Mouse (Mus musculus) forebrain, embryonic 11.5 days (tissue): ENCODE data around the gene Selplg. TPM values are rescaled to one million over a fixed set of nuclear protein-coding genes. Genes with fewer than 3 reads are reported as not detected.
"Not testable (repeated sequence)": the region's sequence is repeated elsewhere in the genome, so short reads cannot be mapped to it uniquely, and the experiment has no call there.

Experiments used
- ATAC-seq: fragments of 200-750 bp; cut with Nextera tagmentation; replicated peaks from 2 replicates; pipeline ENCODE4 v1.8.0; 2017; ENCODE audit warnings: moderate TSS enrichment; ENCODE audit not compliant: low FRiP score
- DNase-seq: peaks from one replicate; pipeline ENCODE4 v3.0.0-alpha.2; 2017; ENCODE audit warnings: low spot score
- H3K27ac ChIP-seq: fragments of 300-500 bp; sonication (generic); 2 replicates; pipeline ENCODE4 v1.5.1; 2014; ENCODE audit warnings: low read depth, low read length
- H3K27me3 ChIP-seq: fragments of 300-500 bp; sonication (generic); 2 replicates; pipeline ENCODE4 v1.6.1; 2014; ENCODE audit warnings: mild to moderate bottlenecking, low read length, mixed read lengths; ENCODE audit not compliant: control insufficient read depth, insufficient read depth
- H3K36me3 ChIP-seq: fragments of 300-500 bp; sonication (generic); 2 replicates; pipeline ENCODE4 v1.6.1; 2014; ENCODE audit warnings: mild to moderate bottlenecking, low read length, moderate library complexity, mixed read lengths; ENCODE audit not compliant: control insufficient read depth, insufficient read depth
- H3K4me1 ChIP-seq: fragments of 300-500 bp; sonication (generic); replicated peaks from 2 replicates; pipeline ENCODE4 v1.6.1; 2014; ENCODE audit warnings: low read length, mixed read lengths; ENCODE audit not compliant: control insufficient read depth, insufficient read depth
- H3K4me2 ChIP-seq: fragments of 300-500 bp; sonication (generic); 2 replicates; pipeline ENCODE4 v1.6.1; 2014; ENCODE audit warnings: low read depth, mild to moderate bottlenecking, low read length, moderate library complexity, mixed read lengths; ENCODE audit not compliant: severe bottlenecking
- H3K4me3 ChIP-seq: fragments of 300-500 bp; sonication (generic); 2 replicates; pipeline ENCODE4 v1.5.1; 2014; ENCODE audit warnings: low read depth, low read length
- H3K9ac ChIP-seq: fragments of 300-500 bp; sonication (generic); 2 replicates; pipeline ENCODE4 v1.6.1; 2014; ENCODE audit warnings: low read length
- H3K9me3 ChIP-seq: fragments of 300-500 bp; sonication (generic); 2 replicates; pipeline ENCODE4 v1.6.1; 2016; ENCODE audit warnings: low read length, mixed read lengths; ENCODE audit not compliant: control insufficient read depth
- WGBS: fragments of 180-500 bp; shearing (Covaris S2); extraction: QIAGEN DNeasy Blood & Tissue Kit; methylation state at CpG from one replicate; pipeline ENCODE4 v1.1.7; 2014; 5-methylcytosine and 5-hydroxymethylcytosine counted together
- polyA plus RNA-seq: library from polyadenylated mRNA; unstranded; fragments of >200 nt; fragmentation: Nextera tagmentation; extraction: Ambion mirVana; gene quantifications from 2 replicates; pipeline ENCODE4 v1.2.1, GENCODE M21; 2014

The Selplg gene
- polyA plus RNA-seq, 1 experiment from 2014 or later, result 0.67 TPM

DNA sequence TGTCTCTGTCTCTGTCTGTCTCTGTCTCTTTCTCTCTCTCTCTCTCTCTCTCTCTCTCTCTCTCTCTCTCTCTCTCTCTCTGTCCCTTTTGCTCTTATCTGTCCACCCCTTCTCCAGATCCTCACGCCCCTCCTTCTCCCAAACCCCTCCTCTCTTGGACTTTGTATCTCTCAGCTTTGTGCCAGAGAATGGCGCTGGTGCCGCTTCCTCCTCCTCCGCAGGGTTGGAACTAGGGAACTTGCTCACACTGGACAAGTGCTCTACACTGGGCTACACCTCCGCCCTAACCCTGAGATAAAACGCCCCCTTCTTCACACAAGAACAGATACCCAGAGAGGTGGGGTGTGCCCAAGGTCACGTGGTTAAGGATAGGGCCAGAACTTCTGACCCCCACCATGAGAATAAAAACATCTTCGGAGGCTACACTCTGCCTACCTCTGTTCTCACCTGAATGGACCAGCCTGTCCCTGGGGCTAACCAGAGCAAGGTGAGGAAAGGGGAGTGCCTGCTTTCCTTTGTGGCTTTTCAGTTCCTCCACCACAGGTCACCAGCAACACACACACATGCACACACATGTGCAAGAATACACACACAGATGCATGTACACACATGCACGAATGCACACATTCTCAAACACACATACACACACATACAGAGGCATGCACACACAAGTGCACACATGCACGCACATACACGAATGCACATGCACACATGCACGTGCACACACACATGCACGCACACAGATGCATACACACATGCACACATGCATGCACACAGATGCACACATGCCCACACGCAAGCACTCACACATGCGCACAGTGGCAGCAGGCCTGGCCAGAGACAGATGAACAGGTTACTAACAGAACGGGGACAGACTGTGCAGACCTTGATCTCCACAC is 41.0 kb downstream of the Selplg start:
- DNase-seq, result no peak
- no peak for ATAC-seq
- no peak overlapping the region for H3K4me3 ChIP-seq
- H3K9me3 ChIP-seq, result no peaks in the 10 kb centered on the region
- H3K9ac ChIP-seq, result no peak overlapping the region
- H3K36me3 ChIP-seq, result no peaks in the 10 kb centered on the region
- no peak overlapping the region for H3K4me2 ChIP-seq
- 84% methylated on average over 16 of the region's 16 CpGs for WGBS
- no peaks in the 10 kb centered on the region; the same call in 1 of the 2 replicates for H3K4me1 ChIP-seq
- no peaks in the 10 kb centered on the region for H3K27me3 ChIP-seq
- no peak overlapping the region for H3K27ac ChIP-seq

DNA sequence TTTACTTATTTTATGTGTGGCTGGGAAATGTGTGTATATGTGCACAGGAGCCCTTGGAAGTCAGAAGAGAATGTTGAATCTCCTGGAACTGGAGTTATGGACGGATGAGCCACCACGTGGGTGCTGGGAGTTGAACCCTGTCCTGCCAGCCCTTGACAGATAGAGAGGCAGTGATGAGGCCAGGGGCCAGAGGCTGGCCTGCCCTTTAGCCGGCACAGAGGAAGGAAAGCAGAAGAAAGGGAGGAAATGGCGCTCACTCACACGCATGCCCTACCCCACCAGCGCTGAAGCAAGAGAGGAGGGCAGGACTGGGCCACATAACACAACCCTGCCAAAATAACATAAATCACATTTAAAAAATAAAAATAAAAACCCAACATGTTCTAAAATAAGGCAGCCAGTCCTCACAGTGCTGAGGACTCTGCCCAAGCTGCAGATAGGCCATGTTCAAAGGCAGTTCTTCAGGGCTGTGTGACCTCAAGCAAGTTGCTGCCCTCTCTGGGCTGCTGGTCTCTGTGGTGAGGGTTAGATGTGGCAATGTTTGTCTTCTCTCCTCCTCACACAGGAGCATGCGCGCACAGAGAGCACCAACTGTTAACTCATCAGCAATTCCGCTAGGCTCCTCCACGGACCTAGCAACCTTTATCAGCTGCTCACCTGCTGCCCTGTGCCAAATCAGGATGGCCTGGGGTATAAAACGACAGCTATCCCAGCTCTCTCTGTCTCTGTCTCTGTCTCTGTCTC is 41.8 kb downstream of the Selplg start:
- DNase-seq, result no peak
- H3K4me1 ChIP-seq, result no peaks in the 10 kb centered on the region
- no peaks in the 10 kb centered on the region for H3K9me3 ChIP-seq

DNA sequence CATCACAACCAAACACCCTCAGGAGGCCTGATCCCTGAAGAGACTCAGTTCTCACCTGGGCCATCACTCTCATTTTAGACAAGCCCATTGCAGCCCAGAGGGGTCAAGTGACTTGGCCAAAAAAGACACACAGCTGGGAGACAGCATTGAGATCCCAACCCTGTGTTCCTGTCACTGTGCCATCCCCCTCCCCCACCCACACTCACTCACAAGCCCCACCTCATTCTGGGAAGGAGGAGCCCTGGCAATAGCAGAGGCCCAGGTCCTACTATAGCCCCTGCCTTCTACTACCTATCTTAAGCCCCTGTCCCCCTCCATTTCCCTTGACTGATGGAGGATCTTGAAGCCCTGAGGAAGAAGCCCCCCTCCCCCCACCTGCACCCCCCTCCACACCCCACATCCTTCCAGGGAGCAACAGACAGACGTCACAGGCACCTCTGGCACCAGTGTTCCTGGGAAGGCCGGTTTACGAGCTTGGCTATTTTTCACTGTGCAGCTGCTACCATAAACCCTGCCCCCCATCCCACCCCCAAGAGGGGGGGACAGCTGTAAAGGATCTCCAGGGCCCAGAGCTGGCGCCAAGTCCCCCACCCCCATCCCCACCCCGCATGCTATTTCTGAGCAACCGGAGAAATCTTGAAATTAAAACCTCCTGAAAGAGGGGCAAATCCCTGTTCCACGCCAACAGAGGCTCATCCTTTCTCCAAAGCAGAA is 43.2 kb downstream of the Selplg start:
- Histone ChIP-seq H3K4me2 (no peak overlapping the region), H3K4me3 (no peak overlapping the region), H3K4me1 (no peaks in the 10 kb centered on the region), H3K27ac (no peak overlapping the region), H3K36me3 (no peaks in the 10 kb centered on the region), H3K9me3 (no peaks in the 10 kb centered on the region), H3K27me3 (no peaks in the 10 kb centered on the region), H3K9ac (no peak overlapping the region)
- no peak for ATAC-seq
- DNase-seq, result no peak
- whole genome bisulfite sequencing, result 56% methylated on average over 7 of the region's 7 CpGs

More for the DNA sequence above, 41.8 kb downstream of the Selplg start:
- H3K36me3 ChIP-seq, result no peaks in the 10 kb centered on the region
- H3K27ac ChIP-seq, result no peak overlapping the region
- no peak overlapping the region for H3K9ac ChIP-seq
- 86% methylated on average over 11 of the region's 11 CpGs for WGBS
- H3K4me2 ChIP-seq, result no peak overlapping the region
- no peak overlapping the region for H3K4me3 ChIP-seq
- no peaks in the 10 kb centered on the region for H3K27me3 ChIP-seq
- ATAC-seq, result no peak

DNA sequence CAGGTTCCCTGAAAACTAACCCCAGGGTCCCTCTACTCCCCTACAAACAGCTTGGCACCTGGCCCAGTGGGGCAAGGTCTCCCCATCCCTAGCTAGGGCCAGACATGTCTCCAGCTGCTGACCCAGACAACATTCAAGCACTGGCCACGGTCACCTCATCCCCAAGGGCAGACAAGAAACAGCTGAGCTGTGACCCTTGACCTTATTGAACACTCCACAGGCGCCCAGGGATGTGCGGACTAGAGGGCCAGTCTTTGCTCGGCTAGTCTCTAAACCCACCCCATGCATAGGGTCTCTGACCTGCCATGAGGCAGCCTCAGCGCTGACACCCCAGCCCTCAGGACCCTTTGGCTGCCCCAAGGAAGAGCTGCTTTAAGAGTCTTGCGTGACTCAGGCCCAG is 43.8 kb downstream of the Selplg start:
- H3K9ac ChIP-seq, result no peak overlapping the region
- H3K4me3 ChIP-seq, result no peak overlapping the region
- WGBS, result 50% methylated on average over 6 of the region's 6 CpGs
- H3K4me2 ChIP-seq, result no peak overlapping the region
- ATAC-seq (no peak), DNase-seq (no peak)
- no peaks in the 10 kb centered on the region; the same call in 1 of the 2 replicates for H3K4me1 ChIP-seq
- no peak overlapping the region for H3K27ac ChIP-seq
- no peaks in the 10 kb centered on the region for H3K9me3 ChIP-seq
- no peaks in the 10 kb centered on the region for H3K27me3 ChIP-seq
- H3K36me3 ChIP-seq, result no peaks in the 10 kb centered on the region

DNA sequence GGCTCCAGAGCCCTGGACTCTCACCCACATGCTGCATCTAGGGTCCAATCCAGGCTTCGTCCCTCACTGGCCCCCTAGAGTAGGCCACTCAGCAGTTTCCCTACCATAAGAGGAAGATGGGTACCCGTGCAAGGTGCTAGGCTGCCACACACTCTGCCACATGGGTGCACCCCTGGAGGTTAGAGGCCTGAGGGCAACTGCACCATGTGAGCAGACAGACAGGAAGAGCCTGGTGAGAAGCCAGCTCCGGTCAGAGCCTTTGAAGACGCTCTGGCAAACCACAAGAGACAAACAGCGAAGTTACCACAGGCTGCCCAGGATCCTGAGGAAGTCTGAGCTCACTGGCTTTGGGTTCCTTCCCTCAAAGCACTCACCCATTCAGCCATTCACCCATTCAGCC is 45.5 kb downstream of the Selplg start:
- Histone ChIP-seq H3K27ac (no peak overlapping the region), H3K9me3 (no peaks in the 10 kb centered on the region), H3K9ac (no peak overlapping the region), H3K4me1 (no peaks in the 10 kb centered on the region; the same call in 1 of the 2 replicates), H3K4me3 (no peak overlapping the region), H3K27me3 (no peaks in the 10 kb centered on the region), H3K36me3 (no peaks in the 10 kb centered on the region), H3K4me2 (no peak overlapping the region)
- 85% methylated on average over 5 of the region's 5 CpGs for WGBS
- DNase-seq (no peak), ATAC-seq (no peak)

DNA sequence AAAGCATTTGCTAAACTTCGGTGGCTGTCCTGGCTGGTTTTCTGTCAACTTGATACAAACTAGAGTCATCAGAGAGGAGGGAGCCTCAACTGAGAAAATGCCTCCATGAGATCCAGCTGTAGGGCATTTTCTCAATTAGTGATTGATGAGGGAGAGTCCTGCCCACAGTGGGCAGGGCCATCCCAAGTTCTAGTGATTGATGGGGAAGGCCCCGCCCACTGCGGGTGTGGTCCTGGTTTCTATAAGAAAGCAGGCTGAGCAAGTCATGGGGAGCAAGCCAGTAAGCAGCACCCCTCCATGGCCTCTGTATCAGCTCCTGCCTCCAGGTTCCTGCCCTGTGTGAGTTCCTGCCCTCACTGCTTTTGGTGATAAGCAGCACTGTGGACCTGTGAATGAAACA is 48.3 kb downstream of the Selplg start:
- H3K9me3 ChIP-seq, DNase-seq, H3K4me2 ChIP-seq, H3K4me1 ChIP-seq, H3K9ac ChIP-seq, ATAC-seq, H3K27ac ChIP-seq, H3K36me3 ChIP-seq, H3K4me3 ChIP-seq, H3K27me3 ChIP-seq: not testable (repeated sequence)
- WGBS, result 31% methylated on average over 3 of the region's 3 CpGs

DNA sequence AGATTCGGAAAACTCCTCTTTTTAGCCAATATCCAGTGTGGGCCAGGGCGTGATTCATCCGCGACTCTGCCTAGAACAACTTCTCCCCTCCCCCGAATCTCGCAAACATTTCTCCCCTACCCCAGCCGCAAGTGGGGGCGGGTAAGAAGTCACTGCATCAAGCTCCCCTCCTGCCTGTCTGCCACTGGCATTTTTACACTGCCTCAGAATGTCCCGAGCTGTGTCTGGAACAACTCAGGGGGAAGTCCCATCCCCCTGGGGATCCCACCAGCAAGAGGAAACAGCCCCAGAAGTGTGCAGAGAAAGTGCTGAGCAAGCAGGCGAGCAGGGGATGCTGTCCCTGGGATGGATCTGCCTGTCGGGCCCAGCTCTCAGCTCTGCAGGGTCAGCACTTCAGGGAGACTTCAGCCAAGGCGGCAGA is 48.9 kb downstream of the Selplg start:
- no peak overlapping the region for H3K4me2 ChIP-seq
- 20% methylated on average over 12 of the region's 12 CpGs for WGBS
- H3K4me1 ChIP-seq, result no peaks in the 10 kb centered on the region; the same call in 1 of the 2 replicates
- no peaks in the 10 kb centered on the region for H3K27me3 ChIP-seq
- no peak for ATAC-seq
- DNase-seq, result no peak
- no peaks in the 10 kb centered on the region for H3K9me3 ChIP-seq
- H3K9ac ChIP-seq, result no peak overlapping the region
- no peak overlapping the region for H3K4me3 ChIP-seq
- H3K27ac ChIP-seq, result no peak overlapping the region
- H3K36me3 ChIP-seq, result no peaks in the 10 kb centered on the region

DNA sequence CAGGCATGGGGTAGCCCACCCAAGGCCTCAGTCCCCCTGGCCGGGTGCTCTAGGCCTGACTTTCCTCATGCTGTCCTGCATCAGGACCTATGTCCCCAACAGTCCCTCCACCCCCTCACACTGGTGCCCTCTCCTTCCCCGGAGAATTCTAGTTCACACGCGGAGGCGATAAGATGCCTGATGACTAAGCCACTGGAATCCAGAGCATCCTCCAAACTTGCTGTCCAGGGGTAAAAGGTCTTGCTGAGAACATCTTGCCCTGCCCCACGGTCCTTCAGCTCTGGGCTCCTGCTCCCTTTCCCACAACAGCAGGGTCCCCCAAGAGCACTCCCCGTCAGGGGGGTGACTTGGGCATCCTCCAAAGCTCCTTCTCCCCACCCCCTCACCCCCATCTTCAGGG is 49.8 kb downstream of the Selplg start:
- H3K27me3 ChIP-seq, result no peaks in the 10 kb centered on the region
- H3K4me1 ChIP-seq, result no peaks in the 10 kb centered on the region; the same call in 1 of the 2 replicates
- no peak for ATAC-seq
- H3K9me3 ChIP-seq, result no peaks in the 10 kb centered on the region
- 82% methylated on average over 7 of the region's 7 CpGs for WGBS
- no peak overlapping the region for H3K4me2 ChIP-seq
- no peak for DNase-seq
- H3K27ac ChIP-seq, result no peak overlapping the region
- H3K36me3 ChIP-seq, result no peaks in the 10 kb centered on the region
- H3K9ac ChIP-seq, result no peak overlapping the region
- no peak overlapping the region for H3K4me3 ChIP-seq
